Mouse (Mus musculus): ENCODE results near the gene Exosc3.

Gene Exosc3

GRCm38 (mm10) chr4:45279981-45280548 lies 62.5 kb downstream of the Exosc3 start:
- peak; percentile 91 for DNase-seq

DNA sequence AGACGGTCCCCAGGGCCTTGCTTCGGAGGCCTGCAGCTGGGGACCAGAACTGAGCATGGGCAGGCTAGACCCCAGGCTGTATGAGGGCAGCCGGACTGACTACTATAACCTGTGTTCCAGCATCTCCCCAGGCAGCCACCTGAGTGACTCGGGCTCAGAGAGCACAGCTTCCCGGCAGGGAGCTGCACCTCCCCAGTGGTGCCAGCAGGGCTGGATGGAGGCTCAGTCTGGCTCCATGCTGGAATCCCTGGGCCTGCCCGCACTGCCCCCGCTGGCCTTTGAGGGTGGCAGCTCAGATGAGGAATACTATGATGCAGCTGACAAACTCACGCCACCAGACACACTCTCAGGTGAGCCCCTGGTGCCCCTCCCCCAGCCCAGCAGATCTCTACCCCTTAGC lies 63.2 kb downstream of the Exosc3 start:
- DNase-seq = no peak

GRCm38 (mm10) chr4:45275770-45276169 lies 66.8 kb downstream of the Exosc3 start:
- peak; percentile 30 for DNase-seq

GRCm38 (mm10) chr4:45271041-45271452 lies 71.5 kb downstream of the Exosc3 start:
- DNase-seq = peak; percentile 71

DNA sequence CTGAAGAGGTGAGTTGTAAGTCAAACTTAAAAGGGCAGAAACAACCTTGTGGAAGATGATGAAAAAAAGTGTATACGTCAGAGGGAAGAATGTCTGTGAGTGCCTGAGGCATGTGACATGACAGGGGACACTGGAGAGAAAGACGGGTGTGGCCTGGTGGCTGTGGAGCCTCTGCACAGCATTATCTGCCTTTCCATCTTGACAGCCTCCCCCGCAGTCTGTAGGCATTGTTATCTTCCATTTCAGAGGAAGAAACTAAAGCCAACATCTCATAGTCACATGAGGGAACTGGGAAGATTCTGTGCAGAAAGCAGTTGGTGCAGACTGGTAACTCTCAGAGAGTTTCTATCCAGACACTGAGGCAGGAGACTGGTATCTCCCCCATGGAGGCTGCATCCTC lies 74.6 kb downstream of the Exosc3 start:
- DNase-seq = no peak
